Mouse (Mus musculus): Measurements from ENCODE around the gene Zfp385b. TPM values are rescaled to one million over a fixed set of nuclear protein-coding genes. Genes with fewer than 3 reads are reported as not detected.

The Zfp385b gene
- total RNA-seq, 1 experiment from 2014 or later, result 1.9 TPM

DNA sequence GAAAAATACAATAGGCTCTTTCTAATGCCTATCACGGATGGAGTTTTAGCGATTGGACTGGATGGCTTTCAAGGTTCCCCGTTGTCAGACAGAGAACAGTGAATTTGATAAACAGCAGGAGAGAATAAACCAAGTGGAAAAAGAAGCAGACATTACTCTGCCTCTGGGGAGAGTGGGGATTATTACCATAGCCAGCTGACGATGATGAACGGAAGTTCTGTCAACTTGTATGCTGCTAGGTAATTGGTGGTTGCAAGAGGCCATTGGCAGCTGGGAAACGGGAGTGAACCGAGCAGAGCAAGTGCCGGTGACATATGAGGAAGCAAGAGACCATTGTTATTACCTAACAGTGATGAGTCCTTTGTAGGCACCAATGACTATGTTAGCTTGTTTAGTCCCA, 444.3 kb downstream of the Zfp385b start:
- DNase-seq, result no peak

DNA sequence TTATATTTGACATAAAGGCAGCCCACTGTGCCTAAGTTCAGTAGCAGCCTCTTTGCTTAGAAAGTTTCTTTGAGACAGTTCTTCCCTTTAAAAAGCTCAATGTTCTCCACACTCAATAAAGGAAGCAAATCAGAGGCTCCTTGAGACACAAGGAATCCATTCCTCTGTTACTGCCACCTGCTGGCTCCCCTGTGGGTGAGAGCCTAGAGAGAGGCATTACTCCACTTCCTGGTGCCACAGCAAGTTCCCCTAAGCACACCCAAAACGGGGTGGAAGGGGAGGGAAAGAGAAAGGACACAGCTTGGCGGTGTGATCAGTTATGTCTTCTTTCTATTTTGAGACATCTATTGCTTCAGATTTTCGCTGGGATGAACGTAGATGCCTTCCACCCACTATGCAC, 450.3 kb downstream of the Zfp385b start:
- no peak for DNase-seq

Other genes starting within 250 kb of the Zfp385b start
- gene Cwc22, start 126.7 kb upstream of the Zfp385b start, total RNA-seq (2021), result 27.9 and 36.4 TPM in 2 replicates